Mouse (Mus musculus) G1E (cell line): ENCODE measurements around the gene Surf6. TPM values are rescaled to one million over a fixed set of nuclear protein-coding genes. Genes with fewer than 3 reads are reported as not detected.
A peak's percentile ranks its signal among the peaks of the same experiment; 100 is the strongest.

Source experiments
- ATAC-seq: 2 replicates; pipeline ENCODE4 v1.8.0; 2016; ENCODE audit warnings: mild to moderate bottlenecking; ENCODE audit not compliant: insufficient number of reproducible peaks, poor library complexity, low FRiP score, severe bottlenecking; ENCODE audit errors: extremely low read depth
- DNase-seq: peaks from one replicate; pipeline ENCODE4 v3.0.0; 2012; ENCODE audit warnings: low spot score
- H3K27me3 ChIP-seq: 2 replicates; pipeline ENCODE4 v1.6.1; 2012; ENCODE audit warnings: mild to moderate bottlenecking, low read length, inconsistent platforms; ENCODE audit not compliant: insufficient read depth
- H3K36me3 ChIP-seq: replicated peaks from 2 replicates; pipeline ENCODE3; 2012; ENCODE audit warnings: mild to moderate bottlenecking, inconsistent platforms
- H3K4me1 ChIP-seq: 2 replicates; pipeline ENCODE4 v1.6.1; 2012; ENCODE audit warnings: low read depth, low read length, inconsistent platforms, mixed read lengths; ENCODE audit not compliant: insufficient read depth
- H3K4me3 ChIP-seq: 2 replicates; pipeline ENCODE4 v1.5.1; 2012; ENCODE audit warnings: low read depth, mild to moderate bottlenecking, inconsistent platforms, low read length, moderate library complexity, mixed read lengths
- H3K9me3 ChIP-seq: replicated peaks from 2 replicates; pipeline ENCODE4 v1.6.1; 2012; ENCODE audit warnings: inconsistent platforms
- CTCF ChIP-seq: IDR thresholded peaks from 2 replicates; pipeline ENCODE4 v1.5.1; 2012; ENCODE audit warnings: low read depth, low read length, inconsistent platforms, mixed read lengths
- GATA1 ChIP-seq: IDR thresholded peaks from 2 replicates; pipeline ENCODE4 v1.6.1; 2012; ENCODE audit warnings: borderline replicate concordance, low read length, inconsistent platforms, mixed read lengths
- GATA2 ChIP-seq: IDR thresholded peaks from 2 replicates; pipeline ENCODE4 v1.6.1; 2012; ENCODE audit warnings: low read depth, low read length, inconsistent platforms, borderline replicate concordance
- POLR2AphosphoS5 ChIP-seq: IDR thresholded peaks from 2 replicates; pipeline ENCODE4 v1.6.1; 2012; ENCODE audit warnings: low read depth, low read length, inconsistent platforms; ENCODE audit not compliant: insufficient replicate concordance
- TAL1 ChIP-seq: conservative IDR thresholded peaks from 2 replicates; pipeline ENCODE4 v1.6.1; 2012; ENCODE audit warnings: low read depth, low read length, inconsistent platforms, mixed read lengths
- polyA plus RNA-seq: library from polyadenylated mRNA; stranded (reverse); fragments of >175 nt; gene quantifications from 2 replicates; pipeline ENCODE4 v1.2.3, GENCODE M21; 2012
- total RNA-seq, 2 experiments: library from RNA; stranded (forward) in 1 of 2; stranded (reverse) in 1 of 2; fragments of 200-1000 nt in 1 of 2; fragments of >200 nt in 1 of 2; fragmentation: Nextera tagmentation in 1 of 2; gene quantifications; 2 replicates each; pipeline ENCODE4 v1.2.3; 2014 to 2017

The Surf6 gene
- total RNA-seq (2014; fragmentation: Nextera tagmentation) = 20.7 and 37.9 TPM in 2 replicates
- 33.9 and 34.8 TPM in 2 replicates for total RNA-seq (2017)
- 48.0 and 52.5 TPM in 2 replicates for polyA plus RNA-seq

GRCm38 (mm10) chr2:26902467-26903220 is at the start of gene Surf6:
Gene Surf6 (minus strand): TSS chr2:26902879.
- TF ChIP-seq POLR2AphosphoS5 = no peak
- no peak for TF ChIP-seq GATA1
- no peak for TF ChIP-seq TAL1
- TF ChIP-seq GATA2 = no peak
- TF ChIP-seq CTCF = no peak
- ATAC-seq (peak; percentile 90), DNase-seq (peak; percentile 95)
- Histone ChIP-seq H3K4me3 (peak within 1 kb of the TSS; percentile 86), H3K9me3 (no peaks in the 10 kb centered on the region), H3K36me3 (peaks cover 83% of the 10 kb centered on the region), H3K4me1 (peaks cover 63% of the 10 kb centered on the region), H3K27me3 (no peaks in the 10 kb centered on the region)

GRCm38 (mm10) chr2:26952193-26952592 is 49.5 kb upstream of the Surf6 start:
- Histone ChIP-seq H3K9me3 (no peaks in the 10 kb centered on the region), H3K4me3 (no peak overlapping the region), H3K36me3 (peaks cover 93% of the 10 kb centered on the region), H3K27me3 (no peaks in the 10 kb centered on the region), H3K4me1 (peaks cover 7% of the 10 kb centered on the region; the same call in 1 of the 2 replicates)
- DNase-seq = no peak
- ATAC-seq = no peak
- TF ChIP-seq CTCF = no peak
- TF ChIP-seq TAL1 = no peak
- TF ChIP-seq GATA1 = no peak
- no peak for TF ChIP-seq GATA2
- TF ChIP-seq POLR2AphosphoS5 = no peak

DNA sequence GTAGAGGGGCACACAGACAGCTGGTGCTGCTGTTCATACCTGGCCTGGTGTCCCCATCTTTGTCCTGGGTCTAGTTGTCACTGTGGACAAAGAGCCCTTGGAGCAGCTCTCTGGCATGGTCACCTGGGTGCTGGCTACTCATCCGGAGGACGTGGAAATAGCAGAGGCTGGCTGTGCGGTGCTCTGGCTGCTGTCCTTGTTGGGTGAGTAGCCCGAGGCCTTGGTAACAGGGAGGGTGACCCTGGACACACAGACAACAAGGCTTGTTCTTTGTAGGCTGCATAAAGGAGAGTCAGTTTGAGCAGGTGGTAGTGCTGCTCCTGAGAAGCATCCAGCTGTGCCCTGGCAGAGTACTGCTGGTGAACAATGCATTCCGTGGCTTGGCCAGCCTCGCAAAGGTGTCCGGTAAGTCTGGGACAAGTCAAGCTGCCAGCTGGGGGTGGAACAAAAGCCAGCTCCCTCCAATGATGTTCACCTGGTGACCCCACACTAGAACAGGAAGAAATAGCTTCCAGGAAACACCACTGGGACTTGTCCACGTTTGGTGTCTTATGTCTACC is 48.7 kb upstream of the Surf6 start:
- Histone ChIP-seq H3K27me3 (no peaks in the 10 kb centered on the region; the same call in 1 of the 2 replicates), H3K4me1 (peaks cover 7% of the 10 kb centered on the region; the same call in 1 of the 2 replicates), H3K9me3 (no peaks in the 10 kb centered on the region), H3K4me3 (no peak overlapping the region), H3K36me3 (peaks cover 93% of the 10 kb centered on the region)
- DNase-seq (no peak), ATAC-seq (no peak)
- TF ChIP-seq POLR2AphosphoS5 = no peak
- no peak for TF ChIP-seq GATA2
- TF ChIP-seq GATA1 = no peak
- no peak for TF ChIP-seq CTCF
- TF ChIP-seq TAL1 = no peak

DNA sequence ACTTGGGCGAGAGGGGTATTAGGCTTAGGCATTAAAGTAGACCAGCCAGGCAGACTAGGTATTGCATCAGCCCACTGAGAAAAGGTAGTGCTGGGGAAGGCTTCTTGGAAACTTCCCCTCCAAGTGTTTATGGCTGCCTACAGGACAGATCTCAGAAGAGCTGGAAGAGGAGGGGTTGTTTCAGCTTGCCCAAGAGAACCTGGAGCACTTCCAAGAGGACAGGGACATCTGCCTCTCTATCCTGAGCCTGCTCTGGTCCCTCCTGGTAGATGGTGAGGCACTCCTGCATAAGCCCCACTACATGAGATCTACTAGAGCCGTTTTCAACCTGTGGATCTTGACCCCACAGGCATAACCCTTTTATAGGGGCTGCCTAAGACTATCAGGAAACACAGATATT is 47.7 kb upstream of the Surf6 start:
- H3K36me3 ChIP-seq = peaks cover 84% of the 10 kb centered on the region
- ATAC-seq = no peak
- peaks cover 7% of the 10 kb centered on the region; the same call in 1 of the 2 replicates for H3K4me1 ChIP-seq
- no peak for DNase-seq
- H3K4me3 ChIP-seq = no peak overlapping the region
- no peak for TF ChIP-seq POLR2AphosphoS5
- no peak for TF ChIP-seq CTCF
- TF ChIP-seq GATA2 = no peak
- no peak for TF ChIP-seq GATA1
- TF ChIP-seq TAL1 = no peak
- peaks cover 3% of the 10 kb centered on the region for H3K27me3 ChIP-seq
- H3K9me3 ChIP-seq = no peaks in the 10 kb centered on the region

- no peak overlapping the region for H3K4me3 ChIP-seq
- DNase-seq (no peak), ATAC-seq (no peak)
- H3K36me3 ChIP-seq = peaks cover 17% of the 10 kb centered on the region
- TF ChIP-seq CTCF = no peak
- peaks cover 6% of the 10 kb centered on the region for H3K4me1 ChIP-seq
- peaks cover 59% of the 10 kb centered on the region for H3K27me3 ChIP-seq
- no peaks in the 10 kb centered on the region for H3K9me3 ChIP-seq
Measured at GRCm38 (mm10) chr2:26943253-26943652, 40.6 kb upstream of the Surf6 start.

GRCm38 (mm10) chr2:26941539-26941938 is 38.9 kb upstream of the Surf6 start:
- no peak for ATAC-seq
- DNase-seq = no peak
- no peak for TF ChIP-seq GATA1
- TF ChIP-seq TAL1 = no peak
- no peak for TF ChIP-seq POLR2AphosphoS5
- no peak for TF ChIP-seq CTCF
- no peak for TF ChIP-seq GATA2
- Histone ChIP-seq H3K9me3 (no peaks in the 10 kb centered on the region), H3K27me3 (peaks cover 59% of the 10 kb centered on the region), H3K4me3 (no peak overlapping the region), H3K4me1 (peaks cover 6% of the 10 kb centered on the region), H3K36me3 (peaks cover 2% of the 10 kb centered on the region)
